Mouse (Mus musculus) lung, adult 2 months (tissue): ENCODE results near the gene Gm40460. TPM values are rescaled to one million over a fixed set of nuclear protein-coding genes. Genes with fewer than 3 reads are reported as not detected.
A peak's percentile ranks its signal among the peaks of the same experiment; 100 is the strongest.
"Not testable (repeated sequence)": the region's sequence is repeated elsewhere in the genome, so short reads cannot be mapped to it uniquely, and the experiment has no call there.

Experiments used
- DNase-seq: peaks from one replicate; pipeline ENCODE4 v3.0.0; 2022
- H3K4me1 ChIP-seq: fragments of 200-500 bp; 2 replicates; pipeline ENCODE4 v1.6.1; 2011; ENCODE audit warnings: low read length; ENCODE audit not compliant: control insufficient read depth, insufficient read depth
- H3K4me3 ChIP-seq: fragments of 200-500 bp; replicated peaks from 2 replicates; pipeline ENCODE3; 2011; ENCODE audit warnings: low read depth, mild to moderate bottlenecking, control low read depth, low read length; ENCODE audit errors: extremely low read depth
- CTCF ChIP-seq: fragments of 200-500 bp; IDR thresholded peaks from 2 replicates; pipeline ENCODE4 v1.5.1; 2011; ENCODE audit warnings: mild to moderate bottlenecking, low read length, control low read depth; ENCODE audit not compliant: insufficient read depth
- POLR2A ChIP-seq: fragments of 200-500 bp; IDR thresholded peaks from 2 replicates; pipeline ENCODE4 v1.6.1; 2011; ENCODE audit warnings: low read depth, mild to moderate bottlenecking, control low read depth, low read length, borderline replicate concordance; ENCODE audit errors: extremely low read depth
- WGBS: fragments of 180-500 bp; shearing (Covaris S2); methylation state at CpG from one replicate; pipeline ENCODE4 v1.1.7; 2018; 5-methylcytosine and 5-hydroxymethylcytosine counted together
- polyA plus RNA-seq: library from polyadenylated mRNA; depleted of rRNA; stranded (reverse); fragments of >200 nt; gene quantifications from 2 replicates; pipeline ENCODE4 v1.2.3, GENCODE M21; 2012; rRNA removed

Gm40460 gene
- polyA plus RNA-seq, 1 experiment: not detected

DNA sequence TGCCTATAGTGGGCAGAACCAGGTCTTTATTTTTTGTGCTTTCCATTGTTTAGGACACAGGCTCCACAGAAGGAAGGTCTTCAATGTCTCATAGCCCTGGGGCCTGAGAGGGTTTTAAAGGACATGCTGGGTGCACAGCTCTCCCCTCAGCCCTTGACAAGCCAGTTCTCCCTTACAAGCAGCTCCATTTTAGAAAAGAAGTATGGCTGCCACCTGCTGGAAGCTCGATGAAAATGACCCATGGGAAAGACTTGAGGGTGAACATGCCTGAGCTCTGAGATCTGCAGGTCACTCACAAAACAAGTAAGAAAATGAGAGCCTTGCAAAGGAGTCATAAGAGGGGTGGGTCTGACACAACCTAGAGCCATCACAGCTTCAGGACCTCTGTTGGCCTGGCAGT is 8.9 kb upstream of the Gm40460 start:
- 0% methylated on average over 1 of the region's 1 CpGs for WGBS

DNA sequence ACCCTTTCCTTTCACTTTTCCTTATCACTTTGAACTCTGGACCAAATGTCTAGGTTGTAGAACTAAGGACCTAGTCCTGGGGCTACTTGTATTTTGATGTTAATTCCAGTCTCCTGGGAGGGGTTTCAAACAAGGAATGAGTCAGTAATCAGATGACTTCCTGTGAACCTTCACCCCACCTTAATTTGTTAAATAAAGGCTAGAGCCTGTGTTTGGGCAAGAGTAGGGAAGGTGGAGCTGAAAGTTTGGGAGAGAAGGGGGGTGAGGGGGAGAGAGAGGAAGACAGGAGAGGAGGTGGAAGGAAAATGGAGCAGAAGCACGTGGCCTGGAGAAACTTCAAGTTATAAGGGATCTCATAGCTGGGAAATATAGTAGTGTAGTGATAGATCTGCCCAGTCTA is 9.3 kb downstream of the Gm40460 start:
- no peak for DNase-seq
- H3K4me1 ChIP-seq: no peaks in the 10 kb centered on the region
- H3K4me3 ChIP-seq: no peak overlapping the region
- WGBS: 20% methylated on average over 1 of the region's 1 CpGs
- TF ChIP-seq POLR2A (no peak), CTCF (no peak)

More for the DNA sequence above, 8.9 kb upstream of the Gm40460 start:
- peak; percentile 19 for DNase-seq
- Histone ChIP-seq H3K4me1 (no peaks in the 10 kb centered on the region), H3K4me3 (no peak overlapping the region)
- 0 out of 2 replicates have a peak, but pooled peaks have one; percentile 6 for TF ChIP-seq CTCF
- TF ChIP-seq POLR2A: no peak

DNA sequence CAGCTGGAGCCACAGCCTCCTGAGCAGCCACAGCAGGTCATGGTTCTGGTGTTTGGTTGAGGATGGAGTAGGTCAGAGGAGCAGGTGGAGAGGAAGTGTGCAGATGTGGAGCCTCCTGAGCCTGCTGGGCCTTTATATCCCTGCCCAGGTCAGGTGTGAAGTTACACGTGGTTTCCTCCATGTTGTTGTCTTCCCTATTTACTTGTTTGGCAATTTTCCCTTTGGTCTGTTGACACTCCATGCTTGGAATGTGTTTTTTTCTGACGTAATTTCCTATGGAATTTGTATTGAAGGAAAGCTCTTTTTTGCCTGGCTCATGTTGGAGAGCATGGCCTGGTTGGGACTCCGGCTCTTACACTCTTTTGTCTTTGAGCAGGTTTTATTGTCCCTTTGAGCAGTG is 11.0 kb downstream of the Gm40460 start, which contains the start of gene Krtap5-5:
TSS of gene Krtap5-5 (minus strand) at position 101 of the 400 bp plus-strand sequence.
- not testable (repeated sequence) for H3K4me1 ChIP-seq, H3K4me3 ChIP-seq, DNase-seq
- WGBS: 35% methylated on average over 3 of the region's 3 CpGs

DNA sequence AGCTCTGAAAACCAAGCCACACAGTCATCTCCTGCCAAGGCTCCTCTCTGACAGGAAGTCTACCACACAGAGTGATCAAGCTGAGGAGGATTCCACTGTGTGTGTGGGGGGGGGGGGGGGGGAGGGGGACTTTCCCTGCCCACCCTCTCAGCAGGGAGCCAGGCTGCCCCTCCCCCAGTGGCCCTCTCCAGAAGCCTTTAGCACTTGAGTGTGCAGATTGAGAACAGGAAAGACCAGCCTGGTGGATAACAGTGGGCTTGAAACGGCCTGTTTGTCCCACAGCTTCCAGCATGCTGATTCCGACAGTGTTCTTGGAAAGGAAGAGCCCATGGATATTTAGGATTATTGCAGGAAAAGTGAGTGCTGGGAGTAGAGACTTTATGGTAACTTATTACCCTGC is 16.4 kb downstream of the Gm40460 start:
- no peak for TF ChIP-seq POLR2A
- TF ChIP-seq CTCF: no peak
- no peaks in the 10 kb centered on the region for H3K4me1 ChIP-seq
- no peak overlapping the region for H3K4me3 ChIP-seq
- no peak for DNase-seq
- 27% methylated on average over 2 of the region's 2 CpGs for WGBS

DNA sequence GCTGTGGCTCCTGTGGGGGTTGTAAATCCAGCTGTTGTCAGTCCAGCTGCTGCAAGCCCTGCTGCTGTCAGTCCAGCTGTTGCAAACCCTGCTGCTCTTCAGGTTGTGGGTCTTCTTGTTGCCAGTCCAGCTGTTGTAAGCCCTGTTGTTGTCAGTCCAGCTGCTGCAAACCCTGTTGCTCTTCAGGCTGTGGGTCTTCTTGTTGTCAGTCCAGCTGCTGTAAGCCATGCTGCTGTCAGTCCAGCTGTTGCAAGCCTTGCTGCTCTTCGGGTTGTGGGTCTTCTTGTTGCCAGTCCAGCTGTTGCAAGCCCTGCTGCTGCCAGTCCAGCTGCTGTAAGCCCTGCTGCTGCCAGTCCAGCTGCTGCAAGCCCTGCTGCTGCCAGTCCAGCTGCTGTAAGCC is 28.7 kb downstream of the Gm40460 start:
- H3K4me3 ChIP-seq, H3K4me1 ChIP-seq, DNase-seq: not testable (repeated sequence)
- WGBS: 45% methylated on average over 1 of the region's 1 CpGs

DNA sequence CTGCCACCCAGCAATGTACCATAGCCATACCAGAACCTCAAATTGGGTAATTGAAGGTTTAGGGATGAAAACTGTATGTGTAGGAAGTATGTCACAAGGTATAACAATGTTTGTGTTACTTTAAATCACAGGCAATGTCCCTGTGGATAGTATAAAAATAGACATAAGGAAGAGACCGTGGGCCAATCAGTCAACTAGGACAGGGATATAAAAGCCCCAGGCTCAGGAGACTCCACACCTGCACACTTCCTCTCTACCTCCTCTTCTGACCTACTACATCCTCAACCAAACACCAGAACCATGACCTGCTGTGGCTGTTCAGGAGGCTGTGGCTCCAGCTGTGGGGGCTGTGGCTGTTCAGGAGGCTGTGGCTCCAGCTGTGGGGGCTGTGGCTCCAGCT is 29.3 kb downstream of the Gm40460 start, which contains the start of gene Gm7579:
TSS of gene Gm7579 (plus strand) at position 301 of the 400 bp plus-strand sequence.
- DNase-seq: no peak
- WGBS: 53% methylated on average over 1 of the region's 1 CpGs
- Histone ChIP-seq H3K4me1 (no peaks in the 10 kb centered on the region), H3K4me3 (no peak within 1 kb of the TSS)
- no peak for TF ChIP-seq CTCF
- TF ChIP-seq POLR2A: no peak

DNA sequence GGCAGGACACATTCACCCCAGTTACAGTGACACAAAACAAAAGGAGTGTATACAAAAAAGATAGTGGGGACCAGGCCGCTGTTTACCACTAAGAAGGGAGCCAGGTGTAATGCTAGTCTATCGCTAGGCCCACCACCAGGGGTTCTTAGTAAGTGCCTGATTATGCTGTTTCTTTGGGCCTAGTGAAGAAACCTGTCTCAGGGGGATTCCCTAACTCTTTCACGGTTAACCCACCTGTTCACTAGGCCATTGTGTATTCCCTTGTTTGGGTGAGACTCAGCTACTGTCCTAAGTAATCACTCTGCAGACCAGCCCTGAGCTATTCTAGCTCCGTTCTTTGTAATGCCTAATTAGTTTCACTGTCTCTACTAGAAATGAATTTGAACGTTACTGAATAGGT is 34.0 kb downstream of the Gm40460 start:
- not testable (repeated sequence) for DNase-seq, H3K4me1 ChIP-seq, H3K4me3 ChIP-seq
- WGBS: 81% methylated on average over 5 of the region's 5 CpGs

DNA sequence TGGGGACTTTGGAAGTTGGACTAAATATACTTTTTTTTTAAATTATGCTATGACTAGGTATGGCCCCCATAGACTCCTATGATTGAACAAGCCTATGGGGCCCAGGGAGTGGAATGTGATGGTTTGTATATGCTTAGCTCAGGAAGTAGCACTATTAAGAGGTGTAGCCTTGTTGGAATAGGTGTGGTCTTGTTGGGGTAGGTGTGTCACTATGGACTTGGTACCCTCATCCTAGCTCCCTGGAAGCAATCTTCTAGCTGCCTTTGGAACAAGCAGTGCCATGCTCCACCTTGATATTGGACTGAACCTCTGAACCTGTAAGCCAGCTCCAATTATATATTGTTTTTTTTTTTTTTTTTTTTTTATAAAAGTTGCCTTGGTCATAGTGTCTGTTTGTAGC is 35.4 kb downstream of the Gm40460 start:
- DNase-seq: no peak
- H3K4me3 ChIP-seq: no peak overlapping the region
- no peaks in the 10 kb centered on the region for H3K4me1 ChIP-seq
- no peak for TF ChIP-seq CTCF
- TF ChIP-seq POLR2A: no peak

DNA sequence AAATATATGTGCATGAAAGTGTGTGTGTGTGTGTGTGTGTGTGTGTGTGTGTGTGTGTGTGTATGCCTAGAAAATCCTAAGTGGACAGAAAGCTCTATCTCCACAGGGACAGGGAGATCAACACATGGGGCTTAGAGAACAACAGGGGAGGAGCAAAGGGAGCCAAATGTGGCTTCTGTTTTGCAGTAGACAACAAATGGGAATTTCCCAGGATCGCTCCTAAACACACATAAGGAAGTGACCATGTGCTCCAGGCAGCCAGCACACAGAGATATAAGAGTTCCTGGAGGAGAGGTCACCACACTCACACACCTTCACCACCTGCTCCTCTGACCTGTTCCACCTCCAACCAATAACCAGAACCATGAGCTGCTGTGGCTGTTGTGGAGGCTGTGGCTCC is 39.8 kb downstream of the Gm40460 start, which contains the start of gene Krtap5-3:
TSS of gene Krtap5-3 (plus strand) at position 301 of the 400 bp plus-strand sequence.
- TF ChIP-seq CTCF (no peak), POLR2A (no peak)
- H3K4me1 ChIP-seq: no peaks in the 10 kb centered on the region
- WGBS: 47% methylated on average over 1 of the region's 1 CpGs

DNA sequence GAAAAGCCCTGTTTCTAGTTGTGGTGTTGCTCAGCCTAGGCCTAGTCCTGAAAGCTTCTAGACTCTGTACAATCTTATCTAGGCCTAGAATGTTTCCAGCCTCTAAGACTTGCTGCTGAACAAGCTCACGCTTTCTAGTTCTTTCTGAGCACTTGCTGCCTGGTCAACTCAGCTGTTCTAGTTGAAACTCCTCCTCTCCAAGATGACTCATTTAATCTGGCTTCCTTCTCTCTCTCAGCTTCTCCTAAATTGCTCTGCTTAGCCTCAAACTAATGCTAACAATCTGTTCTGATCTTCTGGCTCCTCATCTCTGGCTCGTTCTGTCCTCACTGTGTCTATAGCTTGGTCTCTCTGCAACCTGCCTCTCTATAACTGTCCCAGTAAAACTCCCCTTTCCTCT is 42.1 kb downstream of the Gm40460 start:
- DNase-seq: no peak
- TF ChIP-seq POLR2A (no peak), CTCF (no peak)
- Histone ChIP-seq H3K4me3 (no peak overlapping the region), H3K4me1 (no peaks in the 10 kb centered on the region)
- WGBS: 66% methylated on average over 2 of the region's 2 CpGs

More for the DNA sequence above, 39.8 kb downstream of the Gm40460 start, which contains the start of gene Krtap5-3:
- no peak for DNase-seq
- H3K4me3 ChIP-seq: no peak within 1 kb of the TSS

Other genes starting within 250 kb of the Gm40460 start
- gene Mob2, start 180.0 kb downstream of the Gm40460 start, polyA plus RNA-seq: 40.6 and 54.0 TPM in 2 replicates
- gene Dusp8, start 145.2 kb downstream of the Gm40460 start, polyA plus RNA-seq: 30.1 and 33.3 TPM in 2 replicates
- gene Gm45618, start 120.3 kb downstream of the Gm40460 start, polyA plus RNA-seq: not detected in 2 replicates
- gene Gm39115, start 105.0 kb downstream of the Gm40460 start, polyA plus RNA-seq: not detected in 2 replicates
- gene Gm45337, start 96.5 kb downstream of the Gm40460 start, polyA plus RNA-seq: not detected in 2 replicates
- gene Gm29735, start 84.0 kb downstream of the Gm40460 start, polyA plus RNA-seq: not detected in 2 replicates
- not detected in 2 replicates for gene Gm4553, start 75.3 kb downstream of the Gm40460 start, polyA plus RNA-seq
- gene Krtap5-2, start 65.1 kb downstream of the Gm40460 start, polyA plus RNA-seq: not detected in 2 replicates
- not detected in 2 replicates for gene Gm10153, start 50.7 kb downstream of the Gm40460 start, polyA plus RNA-seq
- gene Krtap5-3, start 39.7 kb downstream of the Gm40460 start, polyA plus RNA-seq: not detected in 2 replicates
- gene Gm7579, start 29.2 kb downstream of the Gm40460 start, polyA plus RNA-seq: not detected in 2 replicates
- gene Krtap5-5, start 11.1 kb downstream of the Gm40460 start, polyA plus RNA-seq: 0.28 and 0.30 TPM in 2 replicates
- not detected in 2 replicates for gene Gm2431, start 17.3 kb upstream of the Gm40460 start, polyA plus RNA-seq
- not detected in 2 replicates for gene Gm4559, start 33.3 kb upstream of the Gm40460 start, polyA plus RNA-seq
- gene Krtap5-1, start 56.0 kb upstream of the Gm40460 start, polyA plus RNA-seq: not detected in 2 replicates
- not detected in 2 replicates for gene Krtap5-4, start 62.5 kb upstream of the Gm40460 start, polyA plus RNA-seq
- 48.5 and 49.1 TPM in 2 replicates for gene Ifitm10, start 132.7 kb upstream of the Gm40460 start, polyA plus RNA-seq
- 0.24 TPM in 1 of 2 replicates, not detected in the other for gene Gm49369, start 141.6 kb upstream of the Gm40460 start, polyA plus RNA-seq
- 689 and 921 TPM in 2 replicates for gene Ctsd, start 147.0 kb upstream of the Gm40460 start, polyA plus RNA-seq
- 0.19 and 8.6 TPM in 2 replicates for gene Syt8, start 193.8 kb upstream of the Gm40460 start, polyA plus RNA-seq
- 3.1 and 223 TPM in 2 replicates for gene Tnni2, start 200.7 kb upstream of the Gm40460 start, polyA plus RNA-seq
- 131 and 188 TPM in 2 replicates for gene Lsp1, start 219.7 kb upstream of the Gm40460 start, polyA plus RNA-seq